Mouse (Mus musculus): ENCODE results near the gene Ctla4. TPM values are rescaled to one million over a fixed set of nuclear protein-coding genes. Genes with fewer than 3 reads are reported as not detected.
A peak's percentile ranks its signal among the peaks of the same experiment; 100 is the strongest.

The Ctla4 gene
- polyA plus RNA-seq, 1 experiment from 2014 or later = not detected

DNA sequence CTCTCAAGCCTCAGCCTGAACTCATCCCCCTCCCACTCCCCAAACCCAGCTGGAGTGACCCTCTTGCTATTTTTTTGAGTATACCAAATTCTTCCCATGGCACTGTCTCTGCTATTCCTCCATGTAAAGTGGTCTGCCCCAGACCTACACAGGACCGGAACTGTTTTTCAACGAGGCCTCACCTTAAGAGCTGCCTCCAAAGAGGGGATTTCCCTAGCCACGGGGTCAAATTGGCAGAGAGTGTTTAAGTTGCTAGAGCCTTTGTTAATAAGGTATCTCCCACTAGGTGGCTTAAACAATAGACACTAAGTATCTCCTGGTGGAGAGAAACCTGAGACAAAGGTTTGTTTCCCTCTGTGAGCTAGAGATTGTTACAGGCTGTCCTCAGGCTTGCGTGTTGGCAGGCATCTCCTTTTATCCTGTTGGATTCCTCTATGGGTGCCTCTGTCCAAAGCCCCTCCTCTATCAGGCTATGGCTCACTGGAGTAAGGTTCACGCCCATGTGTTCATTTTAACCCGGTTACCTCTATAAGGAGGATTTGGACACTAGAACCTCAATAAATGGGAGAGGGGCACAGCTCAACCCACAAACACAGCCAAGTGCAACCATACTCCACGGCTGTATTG, 33.4 kb upstream of the Ctla4 start:
- no peaks in the 10 kb centered on the region for H3K9me3 ChIP-seq (ENCODE audit: control insufficient read depth, low read length)
- no peak overlapping the region for H3K4me3 ChIP-seq (ENCODE audit: low read length)
- WGBS = 44% methylated on average over 7 of the region's 7 CpGs
- H3K9ac ChIP-seq (ENCODE audit: low read depth, low read length) = no peak overlapping the region
- no peak overlapping the region for H3K4me2 ChIP-seq (ENCODE audit: low read length)
- no peaks in the 10 kb centered on the region for H3K36me3 ChIP-seq (ENCODE audit: control insufficient read depth, insufficient read depth, low read length)
- no peaks in the 10 kb centered on the region for H3K27me3 ChIP-seq (replicated peaks; ENCODE audit: control insufficient read depth, insufficient read depth, low read length)
- H3K4me1 ChIP-seq (ENCODE audit: control insufficient read depth, insufficient read depth, low read depth, low read length) = peaks cover 3% of the 10 kb centered on the region
- ATAC-seq = no peak
- H3K27ac ChIP-seq (ENCODE audit: low read depth, low read length) = no peak overlapping the region

DNA sequence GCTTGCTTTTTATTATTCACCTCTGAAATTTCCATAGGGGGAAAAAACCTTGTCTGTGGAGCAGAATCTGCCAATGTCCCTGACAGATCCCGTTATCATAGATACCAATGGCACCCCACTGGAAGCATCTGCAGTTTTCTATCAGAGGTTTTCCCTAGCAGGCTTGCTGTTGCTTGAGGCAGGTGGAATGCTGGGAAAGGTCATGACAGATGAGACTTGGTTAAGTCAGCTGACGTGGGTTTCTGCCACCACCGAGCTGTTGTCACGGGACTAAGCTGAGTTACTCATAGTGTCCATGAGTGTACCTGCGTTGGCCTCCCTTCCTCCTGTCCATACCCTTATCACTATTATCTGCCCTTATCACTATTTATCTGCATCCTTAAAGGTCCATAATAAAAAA, 32.8 kb upstream of the Ctla4 start:
- no peaks in the 10 kb centered on the region for H3K36me3 ChIP-seq (ENCODE audit: control insufficient read depth, insufficient read depth, low read length)
- peaks cover 3% of the 10 kb centered on the region for H3K4me1 ChIP-seq (ENCODE audit: control insufficient read depth, insufficient read depth, low read depth, low read length)
- no peak for ATAC-seq
- no peak overlapping the region for H3K4me3 ChIP-seq (ENCODE audit: low read length)
- no peak overlapping the region for H3K27ac ChIP-seq (ENCODE audit: low read depth, low read length)
- no peak overlapping the region for H3K4me2 ChIP-seq (ENCODE audit: low read length)
- no peaks in the 10 kb centered on the region for H3K27me3 ChIP-seq (replicated peaks; ENCODE audit: control insufficient read depth, insufficient read depth, low read length)
- H3K9ac ChIP-seq (ENCODE audit: low read depth, low read length) = no peak overlapping the region
- H3K9me3 ChIP-seq (ENCODE audit: control insufficient read depth, low read length) = no peaks in the 10 kb centered on the region
- 79% methylated on average over 5 of the region's 5 CpGs for WGBS

DNA sequence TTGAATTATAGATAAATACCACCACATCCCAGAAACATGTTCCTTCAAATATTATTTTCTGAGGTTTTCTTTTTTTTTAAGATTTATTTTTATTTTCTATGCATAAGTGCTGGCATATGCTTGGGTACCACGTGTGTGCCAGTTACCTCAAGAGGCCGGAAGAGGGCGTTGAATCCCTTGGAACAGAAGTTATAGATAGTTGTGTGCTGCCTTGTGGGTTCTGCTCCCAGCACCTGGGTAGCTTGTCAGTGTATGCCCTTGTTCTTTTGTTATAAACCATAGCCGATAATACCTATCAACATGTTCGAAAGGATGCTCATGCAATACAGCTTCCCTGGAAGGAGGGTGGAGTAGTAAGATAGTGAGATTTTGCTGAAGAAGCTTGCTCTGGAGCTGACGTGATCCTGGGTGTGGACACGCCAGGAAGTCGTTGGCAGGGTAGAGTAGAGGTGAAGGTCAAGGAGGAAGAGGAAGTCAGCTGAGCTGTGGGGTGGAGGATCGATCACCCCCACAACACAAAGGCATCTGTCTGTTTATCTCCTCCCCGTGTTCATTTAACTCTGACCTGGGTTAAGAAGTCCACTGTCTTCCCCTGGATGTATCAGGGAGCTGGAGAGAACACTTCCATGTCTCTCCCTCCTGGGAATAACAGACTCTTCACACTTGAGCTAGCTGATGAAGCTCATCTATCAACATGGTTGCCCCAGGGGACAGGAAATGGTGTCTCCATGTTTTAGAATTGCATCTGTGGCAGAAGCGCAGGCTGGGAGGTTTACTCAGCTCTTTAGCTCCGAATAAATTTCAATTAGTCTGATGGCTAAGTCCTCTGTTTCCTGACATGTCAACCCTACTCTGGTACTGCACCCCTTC, 29.2 kb upstream of the Ctla4 start:
- Histone ChIP-seq H3K36me3 (ENCODE audit: control insufficient read depth, insufficient read depth, low read length) (no peaks in the 10 kb centered on the region), H3K4me3 (ENCODE audit: low read length) (no peak overlapping the region), H3K27ac (ENCODE audit: low read depth, low read length) (no peak overlapping the region), H3K9ac (ENCODE audit: low read depth, low read length) (no peak overlapping the region), H3K27me3 (replicated peaks; ENCODE audit: control insufficient read depth, insufficient read depth, low read length) (no peaks in the 10 kb centered on the region), H3K4me1 (ENCODE audit: control insufficient read depth, insufficient read depth, low read depth, low read length) (peaks cover 9% of the 10 kb centered on the region), H3K4me2 (ENCODE audit: low read length) (no peak overlapping the region), H3K9me3 (ENCODE audit: control insufficient read depth, low read length) (no peaks in the 10 kb centered on the region)
- 77% methylated on average over 12 of the region's 12 CpGs for WGBS
- ATAC-seq = no peak

DNA sequence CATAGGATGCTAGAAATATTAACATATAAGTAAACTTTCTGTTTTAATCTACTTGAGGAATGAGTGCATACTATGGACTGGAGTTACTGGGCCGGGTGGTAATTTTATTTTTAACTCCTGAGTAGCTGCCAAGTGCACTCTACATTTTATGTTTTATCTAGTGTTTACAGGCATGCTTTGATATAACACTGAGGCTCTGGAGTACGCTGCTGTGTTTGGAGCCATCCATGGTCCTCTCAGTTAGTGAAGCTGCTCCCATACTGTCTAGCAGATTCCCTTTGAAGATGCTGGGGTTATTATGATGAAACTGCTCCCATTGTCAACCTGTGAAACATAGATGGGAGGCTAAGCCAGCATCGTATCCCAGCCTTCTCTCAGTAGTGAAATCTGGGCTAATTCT, 27.6 kb upstream of the Ctla4 start:
- H3K9me3 ChIP-seq (ENCODE audit: control insufficient read depth, low read length) = no peaks in the 10 kb centered on the region
- 77% methylated on average over 3 of the region's 3 CpGs for WGBS
- ATAC-seq = no peak

DNA sequence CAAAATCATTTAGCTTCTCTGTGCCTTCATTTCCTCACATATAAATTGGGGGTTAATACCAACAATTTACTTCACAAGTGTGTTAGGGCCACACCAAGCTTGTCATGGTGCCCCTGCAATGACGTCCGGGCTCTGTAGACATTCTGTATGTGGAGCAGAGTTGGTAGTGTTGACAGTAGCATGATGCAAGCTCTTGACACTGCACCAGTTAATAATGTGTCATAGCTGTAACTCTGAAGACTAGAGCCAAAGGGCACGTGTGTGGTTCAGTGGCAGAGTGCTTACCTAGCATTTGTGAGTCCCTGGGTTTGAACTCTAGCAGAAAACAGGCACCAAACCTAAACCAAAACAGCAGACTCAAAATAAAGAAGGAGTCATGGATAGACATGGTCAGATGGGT, 27.0 kb upstream of the Ctla4 start:
- Histone ChIP-seq H3K4me2 (ENCODE audit: low read length) (no peak overlapping the region), H3K4me3 (ENCODE audit: low read length) (no peak overlapping the region), H3K9ac (ENCODE audit: low read depth, low read length) (no peak overlapping the region), H3K27ac (ENCODE audit: low read depth, low read length) (no peak overlapping the region), H3K4me1 (ENCODE audit: control insufficient read depth, insufficient read depth, low read depth, low read length) (peaks cover 9% of the 10 kb centered on the region), H3K9me3 (ENCODE audit: control insufficient read depth, low read length) (no peaks in the 10 kb centered on the region), H3K36me3 (ENCODE audit: control insufficient read depth, insufficient read depth, low read length) (no peaks in the 10 kb centered on the region), H3K27me3 (replicated peaks; ENCODE audit: control insufficient read depth, insufficient read depth, low read length) (no peaks in the 10 kb centered on the region)
- ATAC-seq = no peak
- WGBS = 81% methylated on average over 3 of the region's 3 CpGs

More for the DNA sequence above, 27.6 kb upstream of the Ctla4 start:
- Histone ChIP-seq H3K27me3 (replicated peaks; ENCODE audit: control insufficient read depth, insufficient read depth, low read length) (no peaks in the 10 kb centered on the region), H3K27ac (ENCODE audit: low read depth, low read length) (no peak overlapping the region), H3K4me2 (ENCODE audit: low read length) (no peak overlapping the region), H3K4me3 (ENCODE audit: low read length) (no peak overlapping the region), H3K36me3 (ENCODE audit: control insufficient read depth, insufficient read depth, low read length) (no peaks in the 10 kb centered on the region), H3K9ac (ENCODE audit: low read depth, low read length) (no peak overlapping the region), H3K4me1 (ENCODE audit: control insufficient read depth, insufficient read depth, low read depth, low read length) (peaks cover 9% of the 10 kb centered on the region)

DNA sequence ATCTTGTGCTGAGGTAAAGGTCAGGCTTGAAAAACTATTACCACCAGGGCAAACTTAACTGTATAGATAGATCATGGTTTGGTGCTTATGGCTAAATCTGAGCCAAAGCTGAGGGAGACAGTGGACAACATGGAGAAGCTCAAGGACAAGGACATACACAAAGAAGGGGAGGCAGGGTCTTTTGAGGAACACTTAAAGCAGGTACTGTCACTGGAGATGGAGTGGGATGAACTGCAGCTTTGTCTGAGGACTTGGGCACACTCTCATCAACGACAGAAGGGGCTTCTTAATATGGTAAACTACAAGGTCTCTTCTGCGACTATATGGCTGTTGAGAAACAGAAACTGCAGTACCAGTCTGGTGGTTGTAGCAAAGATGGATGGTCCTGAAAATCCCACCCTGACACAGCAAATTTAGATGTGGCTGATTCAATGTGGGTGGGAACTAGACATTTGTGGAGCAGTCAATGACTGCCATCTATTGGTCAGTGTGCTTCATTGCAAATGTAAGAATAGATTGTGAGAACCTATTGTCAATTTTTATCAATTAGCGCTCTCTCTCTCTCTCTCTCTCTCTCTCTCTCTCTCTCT, 26.3 kb upstream of the Ctla4 start:
- ATAC-seq = peak; percentile 87
- WGBS = 6% methylated on average over 3 of the region's 3 CpGs
- peak overlapping the region; percentile 86 for H3K27ac ChIP-seq (ENCODE audit: low read depth, low read length)
- peak overlapping the region; percentile 68 for H3K9ac ChIP-seq (ENCODE audit: low read depth, low read length)
- no peaks in the 10 kb centered on the region for H3K27me3 ChIP-seq (replicated peaks; ENCODE audit: control insufficient read depth, insufficient read depth, low read length)
- H3K4me3 ChIP-seq (ENCODE audit: low read length) = peak overlapping the region; percentile 34
- no peaks in the 10 kb centered on the region for H3K36me3 ChIP-seq (ENCODE audit: control insufficient read depth, insufficient read depth, low read length)
- peaks cover 9% of the 10 kb centered on the region for H3K4me1 ChIP-seq (ENCODE audit: control insufficient read depth, insufficient read depth, low read depth, low read length)
- H3K9me3 ChIP-seq (ENCODE audit: control insufficient read depth, low read length) = no peaks in the 10 kb centered on the region
- H3K4me2 ChIP-seq (ENCODE audit: low read length) = peak overlapping the region; percentile 65

DNA sequence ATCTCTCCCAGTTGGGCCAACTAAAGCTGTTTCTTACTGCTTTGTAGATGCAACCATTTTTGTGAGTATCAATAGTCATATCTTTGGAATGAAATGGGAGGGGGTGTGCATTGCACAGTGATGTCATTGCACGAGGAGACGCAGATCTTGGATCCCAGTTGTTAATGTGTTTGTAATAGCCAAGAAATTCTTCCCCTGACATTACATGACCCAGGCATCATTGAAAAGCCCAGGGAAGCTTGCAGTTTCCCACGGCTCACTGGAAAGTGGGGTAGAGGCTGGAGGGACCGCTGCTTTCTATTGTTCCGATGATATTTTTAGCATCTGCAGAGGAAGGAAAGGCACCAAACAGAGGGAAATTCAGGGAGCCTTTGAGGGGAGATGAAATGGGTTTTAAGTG, 25.8 kb upstream of the Ctla4 start:
- peak overlapping the region; percentile 34 for H3K4me3 ChIP-seq (ENCODE audit: low read length)
- H3K9ac ChIP-seq (ENCODE audit: low read depth, low read length) = peak overlapping the region; percentile 68
- 12% methylated on average over 5 of the region's 5 CpGs for WGBS

DNA sequence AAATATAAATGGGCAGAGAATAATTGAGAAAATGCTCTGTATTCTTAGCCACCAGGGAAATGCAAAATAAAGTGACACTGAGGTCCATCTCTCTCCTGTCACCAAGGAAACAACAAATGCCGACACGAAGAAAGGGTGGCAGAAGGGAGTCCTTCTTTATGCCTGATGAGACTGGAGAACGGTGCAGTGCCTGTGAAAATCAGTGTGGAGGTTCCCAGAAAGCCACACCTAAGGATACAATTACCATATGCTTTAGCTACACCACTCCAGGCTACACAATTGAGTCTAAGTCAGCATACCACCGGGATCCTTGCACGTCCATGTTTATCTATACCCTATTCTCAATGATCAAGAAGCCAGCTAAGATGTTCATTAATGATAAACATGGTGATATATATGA, 25.4 kb upstream of the Ctla4 start:
- ATAC-seq = peak; percentile 28
- Histone ChIP-seq H3K4me2 (ENCODE audit: low read length) (peak overlapping the region; percentile 65), H3K36me3 (ENCODE audit: control insufficient read depth, insufficient read depth, low read length) (no peaks in the 10 kb centered on the region), H3K9me3 (ENCODE audit: control insufficient read depth, low read length) (no peaks in the 10 kb centered on the region), H3K4me3 (ENCODE audit: low read length) (peak overlapping the region; percentile 34), H3K9ac (ENCODE audit: low read depth, low read length) (peak overlapping the region; percentile 68), H3K27ac (ENCODE audit: low read depth, low read length) (peak overlapping the region; percentile 86), H3K4me1 (ENCODE audit: control insufficient read depth, insufficient read depth, low read depth, low read length) (peaks cover 9% of the 10 kb centered on the region), H3K27me3 (replicated peaks; ENCODE audit: control insufficient read depth, insufficient read depth, low read length) (no peaks in the 10 kb centered on the region)
- WGBS = 30% methylated on average over 5 of the region's 5 CpGs

More for the DNA sequence above, 25.8 kb upstream of the Ctla4 start:
- H3K9me3 ChIP-seq (ENCODE audit: control insufficient read depth, low read length) = no peaks in the 10 kb centered on the region
- H3K4me2 ChIP-seq (ENCODE audit: low read length) = peak overlapping the region; percentile 65
- peaks cover 9% of the 10 kb centered on the region for H3K4me1 ChIP-seq (ENCODE audit: control insufficient read depth, insufficient read depth, low read depth, low read length)
- ATAC-seq = peak; percentile 74
- H3K36me3 ChIP-seq (ENCODE audit: control insufficient read depth, insufficient read depth, low read length) = no peaks in the 10 kb centered on the region
- peak overlapping the region; percentile 86 for H3K27ac ChIP-seq (ENCODE audit: low read depth, low read length)
- H3K27me3 ChIP-seq (replicated peaks; ENCODE audit: control insufficient read depth, insufficient read depth, low read length) = no peaks in the 10 kb centered on the region

DNA sequence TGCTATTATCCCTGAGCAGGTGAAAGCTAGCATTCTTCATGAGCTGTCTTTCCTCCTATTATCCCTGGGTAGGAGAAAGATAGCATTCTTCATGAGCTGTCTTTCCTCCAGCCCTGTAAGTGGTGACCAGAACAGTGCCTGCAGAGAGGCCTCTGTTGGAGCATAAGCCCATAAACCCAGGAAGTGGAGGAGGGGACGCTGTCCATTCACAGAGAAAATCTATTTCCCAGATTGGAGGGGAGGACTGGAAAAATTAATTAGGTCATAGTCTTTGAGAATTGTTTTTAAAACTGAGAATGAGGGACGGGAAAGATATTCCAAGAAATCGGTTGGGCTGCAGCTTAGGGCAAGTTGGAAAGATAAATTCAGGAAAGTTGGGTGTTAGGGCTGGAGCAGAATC, 24.3 kb upstream of the Ctla4 start:
- Histone ChIP-seq H3K9ac (ENCODE audit: low read depth, low read length) (no peak overlapping the region), H3K9me3 (ENCODE audit: control insufficient read depth, low read length) (no peaks in the 10 kb centered on the region), H3K27ac (ENCODE audit: low read depth, low read length) (peak overlapping the region; percentile 41; the same call in 1 of the 2 replicates), H3K36me3 (ENCODE audit: control insufficient read depth, insufficient read depth, low read length) (no peaks in the 10 kb centered on the region), H3K27me3 (replicated peaks; ENCODE audit: control insufficient read depth, insufficient read depth, low read length) (no peaks in the 10 kb centered on the region), H3K4me1 (ENCODE audit: control insufficient read depth, insufficient read depth, low read depth, low read length) (peaks cover 9% of the 10 kb centered on the region), H3K4me2 (ENCODE audit: low read length) (no peak overlapping the region), H3K4me3 (ENCODE audit: low read length) (no peak overlapping the region)
- WGBS = 64% methylated on average over 3 of the region's 3 CpGs
- ATAC-seq = no peak

All from hindbrain, embryonic 16.5 days (tissue).